Mouse (Mus musculus) lung, postnatal 14 days (tissue): Measurements from ENCODE around the gene Otub1.

ENCODE experiments used
- DNase-seq: peaks from one replicate; pipeline ENCODE4 v3.0.0; 2021

The Otub1 gene

DNA sequence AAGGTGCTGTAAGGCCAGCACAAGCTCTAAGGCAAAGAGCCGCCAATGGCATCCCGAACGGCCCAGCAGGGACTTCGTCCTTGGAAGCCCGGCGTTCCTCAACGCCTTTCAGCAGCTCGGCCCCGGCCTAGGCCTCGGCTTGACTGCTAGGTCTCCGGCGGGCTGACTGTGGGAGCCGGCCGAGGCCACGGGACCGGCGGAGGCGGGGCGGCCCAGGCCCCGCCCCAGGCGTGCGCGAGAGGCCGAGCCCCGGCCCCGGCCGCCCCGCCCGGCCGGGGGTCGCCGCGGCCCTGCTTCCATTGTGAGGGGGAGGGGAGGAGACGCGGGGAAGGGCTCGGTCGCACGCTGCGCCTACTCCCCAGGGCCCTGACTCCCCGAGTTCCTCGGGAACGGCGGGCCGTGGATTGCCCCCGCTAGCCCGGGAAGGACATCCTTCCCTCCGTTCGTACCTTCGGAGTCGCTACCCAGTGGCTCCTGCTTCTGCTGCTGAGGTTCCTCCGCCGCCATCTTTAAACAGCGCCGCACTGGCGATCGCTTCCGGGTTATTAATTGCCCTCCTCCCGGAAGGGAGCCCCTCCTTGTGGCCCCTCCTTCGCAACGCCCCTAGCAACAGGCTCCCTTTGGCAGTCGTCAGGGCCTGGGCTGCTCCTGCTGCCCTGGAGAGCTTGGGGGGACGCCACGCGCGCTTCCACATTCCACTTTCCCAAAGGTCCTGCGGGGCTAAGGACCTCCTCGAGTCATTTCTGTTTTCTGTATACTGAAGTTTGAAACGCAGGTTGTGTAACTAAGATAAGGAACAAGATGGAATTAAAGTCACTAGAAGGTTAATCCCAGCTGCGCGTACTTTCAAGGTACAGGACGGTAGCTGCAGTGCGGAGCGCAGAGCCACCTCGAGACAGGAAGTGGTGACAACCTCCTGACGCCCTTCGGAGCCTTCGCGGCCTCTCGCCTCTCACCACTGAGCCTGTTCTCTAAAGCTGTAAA lies at the start of gene Otub1:
Otub1 (minus strand) TSS at position 564 of the 984 bp plus-strand sequence.
- DNase-seq, result peak; percentile 94

DNA sequence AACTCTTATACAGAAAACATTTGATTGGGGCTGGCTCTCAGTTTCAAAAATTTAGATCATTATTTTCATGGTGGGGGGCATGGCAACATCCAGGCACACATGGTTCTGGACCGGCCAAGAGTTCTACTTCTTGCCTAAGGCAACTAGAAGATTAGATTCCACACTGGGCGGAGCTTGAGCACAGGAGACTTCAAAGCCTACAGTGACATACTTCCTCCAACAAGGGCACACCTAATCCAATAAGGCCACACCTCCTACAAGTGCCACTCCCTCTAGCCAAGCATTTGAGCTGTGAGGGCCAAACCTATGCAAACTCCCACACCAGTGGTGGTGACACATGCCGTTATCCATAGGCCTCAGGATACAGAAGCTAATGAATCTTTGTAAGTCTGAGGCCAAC lies 39.9 kb upstream of the Otub1 start:
- no peak for DNase-seq

DNA sequence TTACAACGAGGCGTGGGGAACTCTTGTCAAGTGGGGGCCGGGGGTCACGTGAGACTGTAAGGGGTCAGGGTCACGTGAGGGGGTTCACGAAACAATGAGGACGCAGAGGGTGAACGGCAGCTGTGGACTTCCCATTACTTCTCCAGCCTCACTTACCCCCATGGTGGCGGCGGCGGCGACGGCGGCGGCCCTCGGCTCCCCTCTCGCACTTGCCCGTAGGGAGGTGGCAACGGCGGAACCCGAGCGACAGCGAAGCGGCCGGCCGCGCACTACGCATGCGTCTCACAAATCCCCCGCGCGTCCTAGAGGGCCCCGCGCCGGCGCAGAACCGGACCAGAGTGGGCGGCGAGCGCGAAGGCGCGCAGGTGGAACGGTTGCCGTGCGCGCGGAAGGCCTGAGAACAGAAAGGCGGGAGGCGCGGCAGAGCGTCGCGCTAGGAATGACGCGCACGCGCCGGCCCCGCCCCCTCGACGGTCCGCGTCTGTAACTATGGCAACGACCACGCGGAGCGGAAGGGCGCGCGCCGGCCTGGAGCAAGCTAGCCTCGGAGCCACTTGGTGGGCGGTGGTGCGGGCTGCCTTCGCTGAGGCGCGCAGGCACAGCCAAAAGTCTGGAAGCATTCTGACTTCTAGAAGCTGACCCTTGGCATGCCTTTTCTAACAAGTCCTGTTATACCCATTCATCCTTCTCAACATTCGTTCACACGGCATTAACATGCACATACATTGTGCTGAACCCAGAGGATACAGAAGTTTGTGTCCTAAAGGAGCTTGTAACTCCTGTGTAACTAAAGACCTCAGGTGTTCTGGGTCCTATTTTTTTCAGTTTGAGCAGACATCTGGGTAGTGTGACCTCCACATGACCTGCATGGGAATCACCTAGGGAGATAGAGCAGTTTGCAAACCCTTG lies 34.9 kb upstream of the Otub1 start, which contains the start of gene Naa40:
Naa40 (minus strand) TSS at position 402 of the 909 bp plus-strand sequence.
- DNase-seq, result peak; percentile 95

DNA sequence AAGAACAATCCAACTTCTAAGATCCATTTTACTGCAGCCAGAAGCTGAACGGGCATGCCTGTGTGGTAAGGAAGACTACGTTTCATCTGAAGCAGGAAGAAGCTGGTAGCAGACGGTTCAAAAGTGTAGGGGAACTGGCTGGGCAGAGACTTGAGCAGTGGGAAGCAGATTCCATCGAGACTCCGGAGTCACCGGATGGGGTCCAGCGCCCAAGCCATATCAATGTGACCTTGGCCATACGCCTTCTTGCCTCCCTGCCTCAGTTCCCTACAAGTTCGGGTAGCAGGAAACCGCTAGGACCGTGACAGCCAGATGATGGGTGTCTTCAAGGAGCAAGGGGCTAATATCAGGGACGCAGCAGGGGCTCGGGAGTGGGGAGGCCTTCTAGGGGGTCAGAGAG lies 34.2 kb upstream of the Otub1 start:
- no peak for DNase-seq

- no peak for DNase-seq
Measured at GRCm38 (mm10) chr19:7239574-7239973, 33.5 kb upstream of the Otub1 start.

DNA sequence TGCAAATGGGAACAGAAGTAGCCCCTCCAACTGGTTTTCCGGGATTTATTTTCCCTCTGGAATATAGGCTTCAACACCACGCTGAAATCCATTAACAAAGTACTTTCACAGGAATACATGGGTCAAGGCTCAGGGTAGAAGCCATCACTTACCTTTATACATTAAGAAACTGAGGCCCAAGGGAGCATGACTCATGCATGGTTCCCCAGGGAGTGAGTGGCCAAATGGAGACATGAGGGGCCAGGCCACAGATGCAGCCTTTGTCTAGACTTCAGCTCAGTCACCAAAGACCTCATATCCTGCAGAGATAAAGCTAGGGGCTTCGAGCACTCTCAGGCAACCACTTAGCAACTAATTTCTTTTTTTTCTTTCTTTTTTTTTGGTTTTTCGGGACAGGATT lies 30.6 kb upstream of the Otub1 start:
- no peak for DNase-seq

DNA sequence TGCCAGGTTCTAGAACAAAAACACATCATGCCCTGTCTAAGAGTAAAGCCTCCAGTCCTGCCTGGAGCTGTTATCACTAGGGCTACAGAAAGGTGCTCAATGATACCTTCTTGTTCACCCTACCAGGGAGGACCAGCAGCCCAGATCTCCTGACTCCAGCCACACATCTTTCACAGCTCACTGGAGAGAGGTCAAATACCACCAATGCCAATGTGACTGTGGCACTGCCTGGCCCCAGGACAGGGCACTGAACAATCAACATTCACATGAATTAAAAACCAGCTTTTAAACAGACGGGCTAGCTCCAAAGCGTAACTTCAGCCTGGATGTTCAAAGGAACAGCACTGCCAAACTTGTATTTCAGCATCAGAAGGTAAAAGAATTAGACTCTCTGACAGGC lies 29.9 kb upstream of the Otub1 start:
- DNase-seq, result no peak

DNA sequence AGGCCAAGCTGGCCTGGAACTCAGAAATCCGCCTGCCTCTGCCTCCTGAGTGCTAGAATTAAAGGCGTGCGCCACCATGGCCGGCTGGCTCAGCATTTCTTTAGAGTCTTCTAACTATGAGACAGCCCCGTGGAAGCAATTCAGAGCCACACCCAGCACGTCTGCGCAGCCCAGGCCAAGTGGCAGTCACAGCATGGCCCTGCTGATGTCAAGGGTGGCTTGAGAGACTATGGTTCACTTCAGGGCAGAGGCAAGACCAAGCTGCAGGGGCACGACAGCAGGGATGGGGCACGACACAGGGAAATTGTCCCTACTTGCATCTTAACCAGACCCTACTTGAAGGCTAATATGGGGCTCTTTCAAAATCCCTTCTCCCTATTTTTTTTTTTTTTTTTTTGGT lies 29.3 kb upstream of the Otub1 start:
- DNase-seq, result no peak

GRCm38 (mm10) chr19:7234537-7235221 lies 28.6 kb upstream of the Otub1 start:
- DNase-seq, result peak; percentile 82

GRCm38 (mm10) chr19:7226511-7226914 lies 20.4 kb upstream of the Otub1 start:
- no peak for DNase-seq

DNA sequence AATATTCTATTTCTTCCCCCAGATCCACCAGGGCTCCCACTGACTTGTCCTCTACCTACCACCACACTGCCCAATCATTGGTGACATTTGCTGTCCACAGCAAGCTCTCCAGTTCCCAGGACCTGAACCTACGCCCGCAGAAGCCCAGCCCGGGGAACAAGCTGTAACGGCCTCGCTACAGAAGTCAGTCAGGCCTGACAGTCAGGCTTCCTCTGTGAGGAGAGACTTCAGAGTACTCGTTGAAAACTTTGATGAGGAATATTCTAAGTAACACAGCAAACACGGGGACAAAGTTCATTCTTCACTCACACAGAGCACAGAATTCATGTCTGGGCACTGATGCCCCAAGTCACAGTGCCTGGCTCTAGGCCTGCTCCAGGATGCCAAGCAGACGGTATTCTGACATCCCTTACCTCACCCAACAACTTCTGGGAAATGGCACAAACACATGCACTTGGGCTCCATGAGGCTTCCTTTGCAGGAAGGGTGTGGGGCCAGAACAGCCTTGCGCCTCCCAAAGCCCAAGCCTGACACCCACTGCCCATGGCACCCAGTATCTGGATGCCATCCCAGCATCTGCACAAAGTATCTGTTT lies 19.1 kb upstream of the Otub1 start:
- no peak for DNase-seq

DNA sequence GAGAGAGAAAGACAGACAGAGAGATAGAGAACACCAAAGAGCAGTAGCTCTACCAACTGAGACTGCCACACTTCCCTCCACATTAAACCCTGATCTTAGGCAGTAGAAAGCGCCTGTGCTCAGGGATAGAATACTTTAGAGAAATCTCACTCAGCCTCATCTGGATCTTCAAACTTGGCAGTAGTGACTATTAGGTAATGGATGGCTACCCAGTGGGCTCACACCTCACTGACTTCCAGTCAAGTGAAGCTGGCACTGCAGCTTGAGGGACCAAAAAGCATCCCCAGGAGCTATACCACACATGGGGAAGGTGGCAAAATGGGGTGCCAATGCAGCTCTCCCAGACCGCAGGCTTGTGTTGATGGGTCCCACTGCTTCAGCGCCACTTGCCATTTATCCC lies 18.1 kb upstream of the Otub1 start:
- no peak for DNase-seq

DNA sequence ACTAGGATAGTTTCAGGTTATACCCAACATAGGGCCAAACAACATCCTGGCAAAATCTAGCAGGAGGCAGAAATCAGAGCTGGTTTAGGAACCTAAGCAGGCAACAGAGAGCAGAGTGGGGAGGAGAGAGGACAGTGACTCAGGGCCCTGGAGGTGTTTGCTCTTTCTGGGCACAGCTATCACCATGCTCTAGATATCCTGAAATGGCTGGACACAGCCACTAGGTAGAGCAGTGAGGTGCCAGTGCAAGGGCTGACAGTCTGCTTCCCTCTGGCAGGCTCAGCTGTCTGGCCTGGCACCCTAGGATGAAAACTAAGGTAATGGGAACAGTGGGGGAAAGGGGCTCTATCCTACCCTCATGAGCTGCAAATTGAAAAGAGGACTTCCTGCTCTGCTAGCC lies 17.4 kb upstream of the Otub1 start:
- DNase-seq, result no peak

GRCm38 (mm10) chr19:7222196-7222595 lies 16.1 kb upstream of the Otub1 start:
- DNase-seq, result no peak

- DNase-seq, result no peak
Measured at GRCm38 (mm10) chr19:7218753-7219152, 12.6 kb upstream of the Otub1 start.

DNA sequence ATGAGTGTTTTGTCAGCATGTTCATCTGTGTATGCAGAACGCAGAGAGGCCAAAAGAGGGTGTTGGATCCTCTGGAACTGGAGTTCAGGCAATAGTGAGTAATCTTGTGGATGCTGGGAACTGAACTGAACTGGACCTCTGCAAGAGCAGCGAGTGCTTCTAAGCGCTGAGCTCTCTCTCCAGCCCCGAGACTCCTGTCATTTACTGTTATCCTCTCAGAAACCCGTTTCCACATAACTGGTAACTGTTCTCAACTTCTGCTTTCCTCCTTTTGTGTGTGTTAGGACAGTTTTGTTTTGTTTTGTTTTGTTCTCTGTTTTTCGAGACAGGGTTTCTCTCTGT lies 11.8 kb upstream of the Otub1 start:
- no peak for DNase-seq

DNA sequence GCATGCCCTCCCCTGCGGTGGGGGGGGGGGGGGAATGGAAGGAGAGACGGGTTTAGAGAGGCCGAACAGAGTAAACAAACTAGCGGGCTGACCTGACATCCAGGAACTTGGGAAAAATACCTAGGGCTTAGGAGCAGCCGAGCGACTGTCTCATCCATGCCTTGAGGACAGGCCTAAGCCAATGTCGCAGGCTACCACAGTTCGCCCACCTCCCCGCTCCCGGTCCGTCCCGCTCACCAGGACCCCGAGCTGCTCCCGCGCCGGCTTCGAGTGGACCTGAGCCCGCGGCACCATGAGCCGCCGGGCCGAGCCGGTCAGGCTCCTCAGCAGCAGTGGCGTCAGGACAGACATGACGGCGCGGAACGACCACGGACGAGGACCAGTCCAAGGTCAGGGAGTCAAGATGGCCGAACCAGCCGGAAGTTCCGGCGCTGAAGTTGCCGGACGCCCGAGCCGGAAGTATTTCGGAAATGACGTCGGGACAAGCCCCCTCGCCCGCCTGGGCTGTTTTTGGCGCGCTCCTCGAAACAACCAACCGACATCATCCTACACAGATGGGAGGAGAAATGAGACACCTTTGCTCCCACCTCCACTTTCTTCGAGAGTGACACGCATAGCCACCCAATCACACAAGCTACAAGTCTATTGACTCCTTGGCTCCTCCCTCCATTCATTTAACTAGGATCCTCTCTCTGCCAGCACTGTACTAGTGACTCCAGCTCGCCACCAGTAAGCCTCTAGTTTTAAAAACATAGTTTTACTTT lies 11.2 kb upstream of the Otub1 start, which contains the start of gene Cox8a:
Cox8a (minus strand) TSS at position 455 of the 764 bp plus-strand sequence.
- DNase-seq, result peak; percentile 95

DNA sequence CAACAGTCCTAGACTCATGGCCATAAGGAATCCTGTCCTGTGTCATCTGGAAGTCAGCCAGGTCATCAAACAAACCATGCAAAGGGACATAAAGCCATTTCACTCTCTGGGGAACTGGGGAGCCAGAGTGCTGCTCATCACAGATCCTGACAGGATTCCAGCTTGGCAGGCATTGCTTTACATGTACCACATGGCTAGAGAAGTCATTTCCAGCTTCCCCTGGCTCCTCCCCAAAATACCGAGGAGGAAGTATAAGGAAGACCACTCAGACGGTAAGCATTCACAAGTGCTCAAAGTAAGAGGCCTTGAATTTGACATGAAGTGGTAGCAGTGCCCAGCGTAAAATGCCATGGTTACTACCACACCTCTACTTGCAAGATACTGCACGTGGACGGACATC lies 8.4 kb upstream of the Otub1 start:
- DNase-seq, result peak; percentile 53

- DNase-seq, result no peak
Measured at GRCm38 (mm10) chr19:7213010-7213409, 6.9 kb upstream of the Otub1 start.

GRCm38 (mm10) chr19:7212216-7212615 lies 6.1 kb upstream of the Otub1 start:
- no peak for DNase-seq

- no peak for DNase-seq
Measured at GRCm38 (mm10) chr19:7209907-7210646, 4.0 kb upstream of the Otub1 start.
